Mouse (Mus musculus) limb, embryonic 14.5 days (tissue): ENCODE results near the gene Grik4. TPM values are rescaled to one million over a fixed set of nuclear protein-coding genes. Genes with fewer than 3 reads are reported as not detected.
A peak's percentile ranks its signal among the peaks of the same experiment; 100 is the strongest.

Experiments
- ATAC-seq: fragments of 200-750 bp; cut with Nextera tagmentation; 2 replicates; pipeline ENCODE4 v1.8.0; 2017; ENCODE audit warnings: low read depth, moderate number of reproducible peaks, moderate TSS enrichment; ENCODE audit not compliant: low FRiP score
- DNase-seq: peaks from one replicate; pipeline ENCODE4 v3.0.0-alpha.2; 2015; ENCODE audit warnings: low spot score
- H3K27ac ChIP-seq: fragments of 300-500 bp; sonication (generic); replicated peaks from 2 replicates; pipeline ENCODE4 v1.5.1; 2014; ENCODE audit warnings: low read depth, mild to moderate bottlenecking, low read length, moderate library complexity, mixed read lengths
- H3K27me3 ChIP-seq: fragments of 300-500 bp; sonication (generic); 2 replicates; pipeline ENCODE4 v1.6.1; 2014; ENCODE audit warnings: low read length, mixed read lengths; ENCODE audit not compliant: control insufficient read depth, insufficient read depth
- H3K36me3 ChIP-seq: fragments of 300-500 bp; sonication (generic); 2 replicates; pipeline ENCODE4 v1.6.1; 2014; ENCODE audit warnings: mild to moderate bottlenecking, low read length, moderate library complexity, mixed read lengths; ENCODE audit not compliant: control insufficient read depth, insufficient read depth
- H3K4me1 ChIP-seq: fragments of 300-500 bp; sonication (generic); 2 replicates; pipeline ENCODE4 v1.6.1; 2014; ENCODE audit warnings: antibody characterized with exemption, low read length, mixed read lengths; ENCODE audit not compliant: control insufficient read depth, insufficient read depth
- H3K4me2 ChIP-seq: fragments of 300-500 bp; sonication (generic); replicated peaks from 2 replicates; pipeline ENCODE4 v1.6.1; 2014; ENCODE audit warnings: low read depth, mild to moderate bottlenecking, low read length, moderate library complexity; ENCODE audit not compliant: severe bottlenecking
- H3K4me3 ChIP-seq: fragments of 300-500 bp; sonication (generic); replicated peaks from 2 replicates; pipeline ENCODE4 v1.5.1; 2014; ENCODE audit warnings: low read length
- H3K9ac ChIP-seq: fragments of 300-500 bp; sonication (generic); 2 replicates; pipeline ENCODE4 v1.6.1; 2014; ENCODE audit warnings: mild to moderate bottlenecking, low read depth, low read length, moderate library complexity; ENCODE audit not compliant: severe bottlenecking
- H3K9me3 ChIP-seq: fragments of 300-500 bp; sonication (generic); 2 replicates; pipeline ENCODE4 v1.6.1; 2016; ENCODE audit warnings: low read length; ENCODE audit not compliant: control insufficient read depth
- POLR2A ChIP-seq: fragments of 200-500 bp; IDR thresholded peaks from 2 replicates; pipeline ENCODE4 v1.8.0; 2012; ENCODE audit warnings: inconsistent platforms, mild to moderate bottlenecking, moderate library complexity, borderline replicate concordance; ENCODE audit not compliant: insufficient read depth, insufficient read length; ENCODE audit errors: extremely low read depth
- WGBS: fragments of 180-500 bp; shearing (Covaris S2); extraction: QIAGEN DNeasy Blood & Tissue Kit; methylation state at CpG from one replicate; pipeline ENCODE4 v1.1.7; 2014; 5-methylcytosine and 5-hydroxymethylcytosine counted together
- polyA plus RNA-seq, 2 experiments: library from polyadenylated mRNA; depleted of rRNA in 1 of 2; stranded (reverse) in 1 of 2; unstranded in 1 of 2; fragments of >200 nt; fragmentation: Nextera tagmentation in 1 of 2; extraction: Ambion mirVana in 1 of 2; gene quantifications; 2 replicates each; pipeline versions ENCODE4 v1.2.1 to v1.2.3; 2012 to 2014

Grik4 gene
- polyA plus RNA-seq, 2 experiments, result 0.85 to 2.4 TPM

DNA sequence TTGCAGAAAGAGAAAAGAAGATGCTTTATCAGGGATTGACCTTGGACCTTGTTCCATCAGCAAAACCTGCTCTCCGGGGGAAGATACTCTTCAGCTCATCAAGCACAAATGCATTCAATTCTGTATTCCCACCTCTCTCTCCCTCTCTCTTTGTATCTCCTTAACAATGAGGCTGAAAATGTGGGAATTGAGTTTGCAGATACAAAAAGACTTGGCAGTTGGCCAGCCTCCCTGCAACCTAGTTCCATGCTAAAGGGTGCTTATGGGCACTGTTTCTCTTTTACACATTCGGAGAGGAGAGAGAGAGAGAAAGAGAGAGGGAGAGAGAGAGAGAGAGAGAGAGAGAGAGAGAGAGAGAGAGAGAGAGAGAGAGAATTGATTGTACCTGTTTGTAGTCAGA lies 273.7 kb downstream of the Grik4 start:
- ATAC-seq (no peak), DNase-seq (no peak)
- no peak overlapping the region for H3K4me3 ChIP-seq
- no peak overlapping the region for H3K9ac ChIP-seq
- peaks cover 14% of the 10 kb centered on the region for H3K4me1 ChIP-seq
- H3K27ac ChIP-seq, result no peak overlapping the region
- WGBS, result 62% methylated on average over 2 of the region's 2 CpGs
- H3K4me2 ChIP-seq, result no peak overlapping the region
- no peaks in the 10 kb centered on the region for H3K9me3 ChIP-seq
- no peak for TF ChIP-seq POLR2A
- H3K36me3 ChIP-seq, result no peaks in the 10 kb centered on the region
- H3K27me3 ChIP-seq, result no peaks in the 10 kb centered on the region

DNA sequence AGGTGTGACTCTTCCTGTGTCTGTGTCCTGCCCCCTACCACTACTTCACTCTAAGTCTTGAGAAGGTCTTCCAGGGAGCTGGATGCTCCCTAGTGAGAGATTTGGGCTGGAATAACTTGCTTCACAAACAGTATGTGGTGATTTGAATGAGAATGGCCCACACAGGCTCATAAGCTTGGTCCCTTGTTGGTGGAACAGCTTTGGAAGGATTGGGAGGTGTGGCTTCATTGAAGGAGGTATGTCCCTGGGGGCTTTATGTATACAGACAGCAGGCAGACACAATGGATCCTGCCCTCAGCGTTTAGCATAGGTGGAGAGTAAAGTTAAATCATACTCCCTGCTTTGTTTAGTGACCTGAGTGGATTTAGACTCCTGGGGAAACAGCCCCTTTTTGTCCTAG lies 282.8 kb downstream of the Grik4 start:
- Histone ChIP-seq H3K4me3 (no peak overlapping the region), H3K27me3 (no peaks in the 10 kb centered on the region), H3K4me1 (no peaks in the 10 kb centered on the region), H3K9me3 (no peaks in the 10 kb centered on the region), H3K4me2 (no peak overlapping the region), H3K27ac (no peak overlapping the region), H3K36me3 (no peaks in the 10 kb centered on the region), H3K9ac (no peak overlapping the region)
- 71% methylated on average over 1 of the region's 1 CpGs for WGBS
- no peak for TF ChIP-seq POLR2A
- DNase-seq, result no peak
- no peak for ATAC-seq

DNA sequence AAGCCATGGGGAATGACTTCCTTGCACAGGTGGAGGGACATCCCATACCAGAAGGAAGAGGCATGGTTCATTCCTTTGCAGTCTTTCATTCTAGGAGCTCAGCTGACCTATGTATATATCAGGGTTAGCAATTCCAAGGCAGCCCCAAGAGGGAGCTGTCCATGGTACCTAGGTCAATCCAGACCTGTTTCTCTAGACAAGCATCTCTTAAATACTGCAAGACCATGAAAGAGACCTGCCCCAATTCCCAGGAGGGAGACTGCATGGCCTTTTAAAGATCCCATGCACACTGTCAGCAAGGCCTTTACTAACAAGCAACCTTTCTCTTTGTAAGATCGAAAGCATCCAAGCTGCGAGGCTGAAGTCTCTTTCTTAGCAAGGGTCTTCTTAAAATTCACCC lies 291.5 kb downstream of the Grik4 start:
- no peak overlapping the region for H3K4me3 ChIP-seq
- no peak overlapping the region for H3K27ac ChIP-seq
- no peaks in the 10 kb centered on the region for H3K36me3 ChIP-seq
- 80% methylated on average over 2 of the region's 2 CpGs for WGBS
- ATAC-seq (no peak), DNase-seq (peak; percentile 79)
- no peak overlapping the region for H3K9ac ChIP-seq
- no peaks in the 10 kb centered on the region for H3K4me1 ChIP-seq
- TF ChIP-seq POLR2A, result no peak
- H3K4me2 ChIP-seq, result no peak overlapping the region
- H3K27me3 ChIP-seq, result no peaks in the 10 kb centered on the region
- H3K9me3 ChIP-seq, result no peaks in the 10 kb centered on the region

DNA sequence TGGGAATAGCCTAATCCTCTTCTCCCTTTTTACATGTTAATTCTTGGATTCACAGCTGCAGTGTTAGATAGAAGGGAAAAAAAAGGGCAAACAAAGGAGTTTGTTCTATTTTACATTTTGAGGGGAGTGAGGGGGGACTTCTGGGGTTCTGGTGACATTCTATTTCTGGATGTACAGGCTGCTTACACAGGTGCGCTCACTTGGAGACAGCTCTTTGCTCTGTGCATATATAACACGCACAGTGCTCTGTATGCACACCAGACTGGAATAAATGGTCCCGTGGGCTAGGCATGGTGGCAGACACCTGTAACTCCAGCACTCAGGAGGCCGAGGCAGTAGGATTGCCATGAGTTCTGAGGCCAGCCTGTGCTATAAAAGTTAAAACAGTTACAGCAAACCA lies 292.0 kb downstream of the Grik4 start:
- no peak overlapping the region for H3K4me2 ChIP-seq
- 67% methylated on average over 4 of the region's 4 CpGs for WGBS
- no peak overlapping the region for H3K4me3 ChIP-seq
- TF ChIP-seq POLR2A, result no peak
- no peaks in the 10 kb centered on the region for H3K4me1 ChIP-seq
- H3K9me3 ChIP-seq, result no peaks in the 10 kb centered on the region
- H3K9ac ChIP-seq, result no peak overlapping the region
- ATAC-seq, result no peak
- no peaks in the 10 kb centered on the region for H3K36me3 ChIP-seq
- no peaks in the 10 kb centered on the region for H3K27me3 ChIP-seq
- no peak overlapping the region for H3K27ac ChIP-seq
- no peak for DNase-seq

DNA sequence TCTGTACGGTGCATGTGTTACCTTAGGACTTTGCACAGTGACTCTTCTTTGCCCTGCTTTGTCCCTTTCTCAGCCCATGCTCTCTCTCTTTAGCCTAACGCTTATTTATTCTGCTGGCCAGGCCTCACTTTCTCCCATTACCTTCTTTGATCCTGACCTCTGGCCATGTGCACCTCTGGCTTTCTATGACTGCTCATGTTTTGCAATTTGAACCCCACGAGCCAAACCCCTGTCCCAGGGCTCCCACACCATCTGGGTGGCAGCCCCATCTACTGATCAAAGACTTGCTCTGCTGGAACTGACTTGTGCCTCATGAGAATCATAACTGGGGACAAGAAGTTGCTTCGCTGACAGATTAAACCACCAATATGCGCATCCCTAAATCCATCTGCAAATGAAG lies 294.4 kb downstream of the Grik4 start:
- no peak for TF ChIP-seq POLR2A
- WGBS, result 59% methylated on average over 5 of the region's 5 CpGs
- DNase-seq, result no peak
- peaks cover 9% of the 10 kb centered on the region; the same call in 1 of the 2 replicates for H3K4me1 ChIP-seq
- no peak overlapping the region for H3K4me2 ChIP-seq
- no peak overlapping the region for H3K9ac ChIP-seq
- no peak overlapping the region for H3K4me3 ChIP-seq
- no peaks in the 10 kb centered on the region for H3K9me3 ChIP-seq
- H3K27ac ChIP-seq, result no peak overlapping the region
- H3K36me3 ChIP-seq, result no peaks in the 10 kb centered on the region
- no peak for ATAC-seq
- no peaks in the 10 kb centered on the region for H3K27me3 ChIP-seq

DNA sequence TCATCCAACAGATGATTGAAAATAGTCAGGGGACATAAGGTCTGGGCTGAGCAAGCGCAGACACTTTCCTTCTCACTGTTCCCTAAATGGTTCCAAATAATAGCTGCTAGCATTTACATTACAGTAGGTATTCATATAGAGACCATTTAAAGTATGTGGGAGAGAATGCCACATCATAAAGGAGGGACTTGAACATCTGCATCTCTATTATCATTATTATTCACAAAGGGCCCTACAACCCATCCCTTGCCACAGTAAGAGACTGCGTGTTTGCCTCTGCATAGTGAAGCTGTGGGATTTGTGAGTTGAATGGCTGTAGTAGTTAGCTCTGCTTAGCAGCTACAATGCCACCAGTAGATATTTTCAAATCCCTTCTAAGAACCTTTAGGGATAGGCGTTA lies 296.2 kb downstream of the Grik4 start:
- DNase-seq (no peak), ATAC-seq (no peak)
- Histone ChIP-seq H3K4me1 (peaks cover 9% of the 10 kb centered on the region; the same call in 1 of the 2 replicates), H3K4me2 (no peak overlapping the region), H3K9me3 (no peaks in the 10 kb centered on the region), H3K36me3 (no peaks in the 10 kb centered on the region), H3K9ac (no peak overlapping the region), H3K4me3 (no peak overlapping the region), H3K27me3 (no peaks in the 10 kb centered on the region), H3K27ac (no peak overlapping the region)
- WGBS, result 92% methylated on average over 3 of the region's 3 CpGs
- TF ChIP-seq POLR2A, result no peak
